Mouse (Mus musculus) heart, postnatal 0 days (tissue): ENCODE measurements around the gene Cfap52.

ENCODE experiments used
- CTCF ChIP-seq: IDR thresholded peaks from 2 replicates; pipeline ENCODE4 v1.5.1; 2016; ENCODE audit warnings: antibody characterized with exemption, control low read depth, low read depth
- EP300 ChIP-seq: IDR thresholded peaks from 2 replicates; pipeline ENCODE4 v1.6.1; 2016; ENCODE audit warnings: antibody characterized with exemption, low read depth

- no peak for TF ChIP-seq CTCF
- TF ChIP-seq EP300 = no peak
These were observed 69.8 kb downstream of the Cfap52 start for GRCm38 (mm10) chr11:67895641-67896040.
